Mouse (Mus musculus) forebrain, embryonic 12.5 days (tissue): ENCODE data around the gene Atl2. TPM values are rescaled to one million over a fixed set of nuclear protein-coding genes. Genes with fewer than 3 reads are reported as not detected.
A peak's percentile ranks its signal among the peaks of the same experiment; 100 is the strongest.

Experiments
- ATAC-seq: fragments of 200-750 bp; cut with Nextera tagmentation; 2 replicates; pipeline ENCODE4 v1.8.0; 2017; ENCODE audit warnings: moderate TSS enrichment; ENCODE audit not compliant: low FRiP score
- H3K27ac ChIP-seq: fragments of 300-500 bp; sonication (generic); 2 replicates; pipeline ENCODE4 v1.5.1; 2016; ENCODE audit warnings: mild to moderate bottlenecking
- H3K27me3 ChIP-seq: fragments of 300-500 bp; sonication (generic); 2 replicates; pipeline ENCODE4 v1.6.1; 2016; ENCODE audit warnings: mild to moderate bottlenecking
- H3K36me3 ChIP-seq: fragments of 300-500 bp; sonication (generic); replicated peaks from 2 replicates; pipeline ENCODE4 v1.6.1; 2016; ENCODE audit warnings: mild to moderate bottlenecking
- H3K4me1 ChIP-seq: fragments of 300-500 bp; sonication (generic); 2 replicates; pipeline ENCODE4 v1.6.1; 2016
- H3K4me2 ChIP-seq: fragments of 300-500 bp; sonication (generic); 2 replicates; pipeline ENCODE4 v1.6.1; 2016; ENCODE audit warnings: mild to moderate bottlenecking, moderate library complexity
- H3K4me3 ChIP-seq: fragments of 300-500 bp; sonication (generic); replicated peaks from 2 replicates; pipeline ENCODE4 v1.5.1; 2016; ENCODE audit warnings: mild to moderate bottlenecking
- H3K9ac ChIP-seq: fragments of 300-500 bp; sonication (generic); 2 replicates; pipeline ENCODE4 v1.6.1; 2016; ENCODE audit warnings: mild to moderate bottlenecking
- H3K9me3 ChIP-seq: fragments of 300-500 bp; sonication (generic); 2 replicates; pipeline ENCODE4 v1.6.1; 2016
- WGBS: fragments of 180-500 bp; shearing (Covaris S2); methylation state at CpG from one replicate; pipeline ENCODE4 v1.1.7; 2016; 5-methylcytosine and 5-hydroxymethylcytosine counted together
- polyA plus RNA-seq: library from polyadenylated mRNA; unstranded; fragments of >200 nt; fragmentation: Nextera tagmentation; extraction: Ambion mirVana; gene quantifications from 2 replicates; pipeline ENCODE4 v1.2.1, GENCODE M21; 2016

The Atl2 gene
- polyA plus RNA-seq, 1 experiment from 2014 or later: 38.1 TPM

DNA sequence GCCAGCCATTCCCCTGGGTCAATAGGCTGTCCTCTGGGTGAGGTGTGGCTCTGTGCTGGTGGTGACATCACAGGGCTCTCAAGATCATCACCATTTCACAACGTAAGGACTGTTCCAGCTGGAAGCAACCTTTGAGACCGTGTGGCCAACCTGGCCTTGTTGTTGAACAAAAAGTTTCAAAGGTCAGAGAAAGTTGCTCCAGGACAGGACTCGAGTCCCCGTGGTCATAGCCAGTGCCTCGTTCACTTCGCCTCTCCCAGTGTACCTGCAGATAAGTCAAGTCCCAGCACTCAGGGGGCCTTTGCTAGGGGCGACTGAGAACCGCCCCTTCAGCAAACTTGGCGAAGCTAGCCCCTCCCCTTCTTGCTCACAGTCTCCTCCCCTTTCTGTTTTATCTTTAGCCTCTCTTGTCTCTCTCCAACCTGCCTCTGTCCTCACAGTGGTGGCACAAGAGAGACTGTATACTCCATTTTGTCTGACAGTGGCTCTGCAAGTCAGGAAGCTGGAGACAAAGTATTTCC lies 22.6 kb upstream of the Atl2 start:
- Histone ChIP-seq H3K4me1 (no peaks in the 10 kb centered on the region; the same call in 1 of the 2 replicates), H3K9ac (no peak overlapping the region), H3K36me3 (no peaks in the 10 kb centered on the region), H3K4me2 (no peak overlapping the region), H3K27me3 (no peaks in the 10 kb centered on the region), H3K9me3 (no peaks in the 10 kb centered on the region), H3K4me3 (no peak overlapping the region), H3K27ac (no peak overlapping the region)
- ATAC-seq: no peak
- 33% methylated on average over 9 of the region's 9 CpGs for WGBS

DNA sequence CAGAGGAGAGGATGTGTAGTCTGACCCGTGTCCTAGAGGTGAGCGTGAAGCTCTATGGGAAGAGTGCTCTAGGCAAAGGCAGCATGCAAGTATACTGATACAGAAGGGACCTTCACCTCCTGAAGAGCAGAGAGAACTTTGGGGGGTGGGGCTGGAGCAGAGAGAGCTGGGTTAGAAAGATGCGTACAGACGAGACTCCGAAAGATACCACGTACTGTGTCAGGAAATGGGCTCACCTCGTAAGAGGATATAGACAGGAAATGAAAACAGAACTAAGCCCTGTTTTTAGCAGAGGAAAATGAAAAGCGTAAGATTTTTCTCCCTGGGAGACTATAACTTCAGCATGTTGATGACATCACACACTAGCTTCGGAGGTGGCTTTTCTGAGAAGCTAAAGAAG lies 21.1 kb upstream of the Atl2 start:
- Histone ChIP-seq H3K9ac (no peak overlapping the region), H3K9me3 (no peaks in the 10 kb centered on the region), H3K27ac (no peak overlapping the region), H3K27me3 (no peaks in the 10 kb centered on the region), H3K4me2 (no peak overlapping the region), H3K4me1 (no peaks in the 10 kb centered on the region; the same call in 1 of the 2 replicates), H3K36me3 (no peaks in the 10 kb centered on the region), H3K4me3 (no peak overlapping the region)
- WGBS: 89% methylated on average over 9 of the region's 9 CpGs
- ATAC-seq: no peak

DNA sequence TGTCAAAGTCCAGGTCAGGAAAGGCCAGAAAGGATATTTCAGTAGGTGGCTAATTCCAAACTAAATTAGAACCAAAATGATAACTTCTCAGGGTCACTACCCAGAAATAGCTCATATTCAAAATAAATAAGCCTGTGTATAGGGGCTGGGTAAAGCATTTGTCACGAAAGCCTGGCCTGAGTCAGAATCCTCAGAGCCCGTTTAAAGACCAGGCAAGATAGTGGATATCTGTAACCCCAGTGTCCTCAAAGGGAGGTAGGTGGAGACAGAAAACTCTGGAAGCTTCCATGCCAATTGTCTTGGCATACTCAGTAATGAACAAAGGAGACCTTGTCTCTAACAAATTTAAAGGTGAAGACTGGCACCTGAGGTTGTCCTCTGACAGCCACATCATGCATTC lies 16.3 kb upstream of the Atl2 start:
- 86% methylated on average over 2 of the region's 2 CpGs for WGBS
- no peak for ATAC-seq

DNA sequence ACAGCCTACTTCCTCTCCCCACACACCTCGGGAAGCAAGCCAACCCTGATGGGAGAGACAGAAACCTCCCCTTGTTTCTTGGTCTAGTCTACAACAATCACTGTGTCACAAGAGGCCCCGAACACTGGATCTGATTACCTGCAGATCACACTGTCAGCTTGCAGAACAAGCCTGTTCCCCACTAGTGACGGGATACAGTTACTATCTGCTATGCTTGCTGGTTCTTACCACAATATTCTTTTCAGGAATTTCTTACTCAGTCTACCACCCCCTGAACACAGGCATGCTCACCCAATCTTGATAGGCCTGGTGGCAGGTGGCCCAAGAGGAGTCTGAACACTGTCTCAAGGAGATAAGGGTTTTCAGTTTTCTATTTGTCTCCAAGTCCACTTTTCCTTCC lies 15.8 kb upstream of the Atl2 start:
- Histone ChIP-seq H3K4me1 (no peaks in the 10 kb centered on the region), H3K4me2 (no peak overlapping the region), H3K36me3 (no peaks in the 10 kb centered on the region), H3K4me3 (no peak overlapping the region), H3K9me3 (no peaks in the 10 kb centered on the region), H3K27me3 (no peaks in the 10 kb centered on the region), H3K9ac (no peak overlapping the region), H3K27ac (no peak overlapping the region)
- whole genome bisulfite sequencing: 90% methylated on average over 3 of the region's 3 CpGs
- no peak for ATAC-seq

More for the DNA sequence above, 16.3 kb upstream of the Atl2 start:
- Histone ChIP-seq H3K27me3 (no peaks in the 10 kb centered on the region), H3K9me3 (no peaks in the 10 kb centered on the region), H3K9ac (no peak overlapping the region), H3K4me2 (no peak overlapping the region), H3K4me1 (no peaks in the 10 kb centered on the region), H3K36me3 (no peaks in the 10 kb centered on the region), H3K4me3 (no peak overlapping the region), H3K27ac (no peak overlapping the region)

DNA sequence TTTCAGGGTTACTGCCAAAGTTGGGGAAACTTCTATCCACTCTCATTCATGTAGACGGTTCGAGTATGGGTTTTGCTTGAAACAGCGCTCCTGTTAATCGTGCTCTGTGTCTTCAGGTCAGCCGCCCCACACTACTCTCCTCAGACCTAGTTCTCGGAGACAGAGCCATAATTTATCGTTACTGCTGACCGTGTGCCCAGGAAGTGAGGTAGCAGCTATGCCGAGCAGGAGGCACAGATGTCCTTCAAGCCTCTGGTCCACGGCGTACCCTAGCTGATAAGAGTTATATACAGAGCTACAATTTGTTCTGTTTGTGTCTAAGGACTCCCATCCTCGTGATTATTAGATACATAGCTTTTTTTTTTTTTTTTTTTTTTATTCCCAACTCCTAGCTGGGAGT lies 13.6 kb upstream of the Atl2 start:
- Histone ChIP-seq H3K27me3 (no peaks in the 10 kb centered on the region), H3K9me3 (no peaks in the 10 kb centered on the region), H3K4me3 (no peak overlapping the region), H3K36me3 (no peaks in the 10 kb centered on the region), H3K9ac (no peak overlapping the region), H3K4me2 (no peak overlapping the region), H3K27ac (no peak overlapping the region), H3K4me1 (no peaks in the 10 kb centered on the region)
- no peak for ATAC-seq
- WGBS: 94% methylated on average over 12 of the region's 12 CpGs

DNA sequence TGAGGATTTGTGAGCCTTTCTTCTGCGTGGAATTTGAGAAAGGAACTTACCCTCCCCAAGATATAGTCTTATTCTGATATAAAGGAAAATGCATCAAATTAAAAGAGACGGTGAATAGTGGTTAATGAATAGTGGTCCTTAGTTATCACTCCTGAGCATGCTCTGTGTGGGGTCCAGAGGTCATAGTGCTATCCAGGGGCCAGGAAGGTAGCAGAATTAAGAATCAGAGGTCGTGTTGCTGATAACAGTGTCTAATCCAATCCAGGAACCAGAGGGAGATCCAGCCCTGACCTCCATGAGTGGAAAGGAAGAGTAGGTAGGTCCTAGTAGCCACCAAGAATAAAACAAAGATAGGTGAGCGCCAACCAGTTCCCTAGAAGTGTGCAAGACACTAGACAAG lies 11.8 kb upstream of the Atl2 start:
- no peaks in the 10 kb centered on the region for H3K4me1 ChIP-seq
- no peak overlapping the region for H3K27ac ChIP-seq
- no peak overlapping the region for H3K9ac ChIP-seq
- 68% methylated on average over 4 of the region's 4 CpGs for WGBS
- H3K27me3 ChIP-seq: no peaks in the 10 kb centered on the region
- ATAC-seq: no peak
- no peaks in the 10 kb centered on the region for H3K9me3 ChIP-seq
- H3K36me3 ChIP-seq: no peaks in the 10 kb centered on the region
- no peak overlapping the region for H3K4me2 ChIP-seq
- H3K4me3 ChIP-seq: no peak overlapping the region

DNA sequence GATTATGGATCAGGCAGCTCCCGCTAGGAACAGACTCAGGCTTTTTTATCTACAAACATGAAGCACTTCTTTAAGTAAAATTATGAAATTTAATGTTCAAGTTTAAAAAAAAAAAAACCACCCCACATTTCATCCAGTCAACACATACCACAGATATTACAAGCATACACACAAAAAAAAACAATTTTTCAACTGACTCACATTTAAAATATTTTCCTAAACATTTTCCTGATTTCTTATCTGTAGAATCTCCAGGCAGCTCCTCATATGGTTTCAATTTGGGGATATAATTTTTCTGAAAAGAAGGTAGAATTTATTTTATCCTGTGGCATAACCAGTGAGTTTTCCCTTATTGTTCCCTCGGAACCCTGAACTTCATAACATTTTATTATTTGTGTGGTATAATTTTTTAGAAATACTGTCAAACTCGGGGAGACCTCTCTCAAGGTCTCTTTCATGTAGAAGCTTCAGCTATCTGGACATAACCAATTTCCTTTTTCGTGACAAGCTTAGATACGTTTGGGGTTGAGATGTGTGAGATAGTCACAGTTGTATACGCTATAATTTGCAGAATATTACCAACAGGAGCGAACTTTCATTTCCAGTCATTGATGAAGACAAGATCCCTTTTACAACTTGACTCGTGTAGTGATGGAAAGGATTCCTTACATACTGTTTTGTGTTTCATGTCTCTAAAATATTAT lies 11.0 kb upstream of the Atl2 start:
- H3K27ac ChIP-seq: no peak overlapping the region
- H3K9ac ChIP-seq: no peak overlapping the region
- 88% methylated on average over 8 of the region's 8 CpGs for WGBS
- H3K27me3 ChIP-seq: no peaks in the 10 kb centered on the region
- no peaks in the 10 kb centered on the region for H3K4me1 ChIP-seq
- H3K36me3 ChIP-seq: no peaks in the 10 kb centered on the region
- no peaks in the 10 kb centered on the region for H3K9me3 ChIP-seq
- no peak overlapping the region for H3K4me3 ChIP-seq
- H3K4me2 ChIP-seq: no peak overlapping the region
- ATAC-seq: no peak

DNA sequence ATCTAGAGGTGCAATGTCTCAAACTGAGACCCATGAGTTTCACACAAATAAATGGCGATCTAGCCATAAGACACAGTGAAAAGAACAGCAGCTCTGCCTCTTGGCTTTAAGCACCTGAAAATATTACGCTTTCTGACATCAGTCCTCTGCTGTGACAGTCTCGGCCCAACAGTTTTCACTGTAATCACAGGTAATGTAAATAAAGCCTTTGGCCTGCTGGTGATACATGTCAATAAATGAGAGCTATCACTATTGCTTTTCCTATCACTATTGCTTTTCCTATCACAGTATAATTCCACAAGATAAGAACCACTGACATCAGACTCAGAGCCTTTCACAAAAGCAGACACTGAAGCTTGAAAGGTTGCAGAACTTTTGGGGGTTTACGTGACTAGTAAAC lies 8.7 kb upstream of the Atl2 start:
- no peaks in the 10 kb centered on the region for H3K4me1 ChIP-seq
- WGBS: 93% methylated on average over 4 of the region's 4 CpGs
- H3K9me3 ChIP-seq: no peaks in the 10 kb centered on the region
- no peak for ATAC-seq
- H3K4me2 ChIP-seq: no peak overlapping the region
- no peak overlapping the region for H3K9ac ChIP-seq
- no peak overlapping the region for H3K27ac ChIP-seq
- no peaks in the 10 kb centered on the region for H3K36me3 ChIP-seq
- H3K4me3 ChIP-seq: no peak overlapping the region
- no peaks in the 10 kb centered on the region for H3K27me3 ChIP-seq

DNA sequence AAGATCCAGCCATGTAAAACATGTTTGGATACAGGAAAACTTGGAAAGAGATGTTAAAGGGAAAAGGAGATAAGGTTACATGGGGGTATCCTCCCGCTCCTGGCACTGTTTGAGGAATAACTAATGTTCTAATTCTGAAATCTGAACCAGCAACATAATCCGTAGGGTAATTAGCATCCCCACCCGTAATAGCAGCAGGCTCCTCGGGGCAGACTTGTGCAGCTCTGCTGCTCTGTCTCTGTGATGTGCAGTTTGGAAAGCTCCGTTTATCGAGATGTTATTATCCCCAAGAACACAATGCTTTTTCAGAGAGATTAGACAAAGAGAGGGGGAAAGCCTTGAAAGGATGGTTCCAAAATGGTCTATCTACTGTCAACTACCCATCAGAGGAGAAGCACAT lies 5.3 kb upstream of the Atl2 start:
- peaks cover 4% of the 10 kb centered on the region; the same call in 1 of the 2 replicates for H3K4me1 ChIP-seq
- H3K27me3 ChIP-seq: peaks cover 20% of the 10 kb centered on the region
- no peak for ATAC-seq
- H3K36me3 ChIP-seq: no peaks in the 10 kb centered on the region
- H3K9me3 ChIP-seq: no peaks in the 10 kb centered on the region
- H3K4me2 ChIP-seq: no peak overlapping the region
- no peak overlapping the region for H3K4me3 ChIP-seq
- no peak overlapping the region for H3K27ac ChIP-seq
- no peak overlapping the region for H3K9ac ChIP-seq
- WGBS: 51% methylated on average over 6 of the region's 6 CpGs

- ATAC-seq: no peak
Observed at GRCm38 (mm10) chr17:79898156-79898746, 2.3 kb upstream of the Atl2 start.

DNA sequence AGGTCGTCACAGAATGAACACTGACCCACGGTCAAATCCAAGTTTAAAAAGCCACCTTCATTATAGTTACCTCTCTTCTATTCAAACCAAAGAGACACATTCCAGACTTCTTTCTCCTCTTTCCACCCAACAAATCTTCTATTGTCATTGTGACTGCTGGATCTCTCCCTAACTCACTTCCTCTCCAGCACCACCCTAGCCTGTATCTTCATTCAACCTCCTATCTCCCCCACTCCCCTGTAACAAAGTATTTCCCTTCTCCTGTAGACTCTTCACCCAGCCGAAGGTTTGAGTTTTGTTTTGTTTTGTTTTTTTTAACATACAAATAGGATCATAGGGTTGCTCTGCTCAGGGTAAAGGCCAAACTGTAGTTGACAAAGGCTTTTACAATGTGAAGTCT lies 1.7 kb upstream of the Atl2 start:
- Histone ChIP-seq H3K36me3 (no peaks in the 10 kb centered on the region), H3K27me3 (peaks cover 20% of the 10 kb centered on the region), H3K4me1 (peaks cover 27% of the 10 kb centered on the region), H3K4me3 (no peak overlapping the region), H3K9me3 (no peaks in the 10 kb centered on the region), H3K9ac (no peak overlapping the region), H3K27ac (no peak overlapping the region), H3K4me2 (no peak overlapping the region)
- ATAC-seq: no peak
- WGBS: 76% methylated on average over 3 of the region's 3 CpGs

More at GRCm38 (mm10) chr17:79898156-79898746, 2.3 kb upstream of the Atl2 start:
- Histone ChIP-seq H3K4me3 (no peak overlapping the region), H3K27ac (no peak overlapping the region), H3K4me2 (no peak overlapping the region), H3K27me3 (peaks cover 20% of the 10 kb centered on the region), H3K9me3 (no peaks in the 10 kb centered on the region), H3K36me3 (no peaks in the 10 kb centered on the region), H3K9ac (no peak overlapping the region), H3K4me1 (peaks cover 22% of the 10 kb centered on the region)
- WGBS: 83% methylated on average over 6 of the region's 6 CpGs

DNA sequence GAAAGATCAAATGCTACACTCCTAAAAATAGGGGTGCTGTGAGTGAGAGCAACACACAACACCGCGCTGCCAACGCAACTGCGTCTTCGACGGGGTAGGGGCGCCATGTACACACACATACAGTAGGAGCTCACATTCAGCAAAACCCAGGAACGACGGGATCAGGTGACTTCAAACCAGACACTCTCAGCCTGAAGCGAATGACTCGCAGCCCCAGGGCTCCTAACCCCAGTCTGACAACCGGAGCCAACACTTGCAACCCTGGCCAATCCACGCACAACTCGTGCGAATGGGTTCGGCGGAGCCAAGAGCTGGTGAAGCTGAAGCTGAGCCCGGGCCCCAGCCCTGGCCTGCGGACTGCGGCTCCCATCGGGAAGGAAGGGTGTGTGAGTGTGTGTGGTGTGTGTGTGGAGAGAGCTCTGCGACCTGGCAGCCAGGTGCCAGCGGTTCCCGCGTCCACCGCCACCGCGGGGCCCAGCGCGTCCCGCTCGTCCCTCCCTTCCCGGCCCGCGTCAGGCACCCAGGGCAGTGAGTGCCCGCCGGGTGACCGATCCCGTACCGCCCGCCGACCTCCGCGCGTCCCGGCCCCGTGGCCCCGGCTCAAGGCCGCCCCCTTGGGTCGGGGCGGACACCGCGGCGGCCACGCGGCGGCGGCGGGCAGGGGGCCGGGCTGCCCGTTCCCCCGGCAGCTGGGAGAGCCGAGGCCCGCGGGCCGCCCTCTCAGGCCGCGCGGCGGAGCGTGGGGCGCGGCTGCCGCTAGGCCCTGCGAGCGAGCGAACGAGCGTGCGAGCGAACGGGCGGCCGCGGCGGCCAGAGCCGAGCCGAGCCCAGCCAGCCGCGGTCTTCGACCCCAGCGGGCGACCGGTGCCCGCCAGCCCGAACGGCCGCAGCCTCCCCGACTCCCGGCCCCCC lies 696 bp downstream of the Atl2 start:
- whole genome bisulfite sequencing: under 1% methylated on average over 69 of the region's 100 CpGs

More for the DNA sequence above, 696 bp downstream of the Atl2 start:
- Histone ChIP-seq H3K36me3 (no peaks in the 10 kb centered on the region), H3K9ac (peak overlapping the region; percentile 97), H3K4me1 (peaks cover 31% of the 10 kb centered on the region), H3K27ac (peak overlapping the region; percentile 93), H3K9me3 (no peaks in the 10 kb centered on the region), H3K4me3 (peak overlapping the region; percentile 96), H3K4me2 (peak overlapping the region; percentile 80), H3K27me3 (peaks cover 20% of the 10 kb centered on the region)
- peak; percentile 75 for ATAC-seq
